Mouse (Mus musculus) liver, postnatal 0 days (tissue): Measurements from ENCODE around the gene Zfp281. TPM values are rescaled to one million over a fixed set of nuclear protein-coding genes. Genes with fewer than 3 reads are reported as not detected.

Source experiments
- ATAC-seq: fragments of 200-750 bp; cut with Nextera tagmentation; 2 replicates; pipeline ENCODE4 v1.8.0; 2017; ENCODE audit warnings: mild to moderate bottlenecking, moderate library complexity
- DNase-seq: peaks from one replicate; pipeline ENCODE4 v3.0.0-alpha.2; 2016
- H3K27ac ChIP-seq: fragments of 300-500 bp; sonication (generic); 2 replicates; pipeline ENCODE4 v1.5.1; 2014; ENCODE audit warnings: antibody characterized with exemption, moderate library complexity, mild to moderate bottlenecking, low read depth
- H3K27me3 ChIP-seq: fragments of 300-500 bp; sonication (generic); 2 replicates; pipeline ENCODE4 v1.6.1; 2014; ENCODE audit warnings: low read length, control low read depth, mixed read lengths; ENCODE audit not compliant: insufficient read depth
- H3K36me3 ChIP-seq: fragments of 300-500 bp; sonication (generic); replicated peaks from 2 replicates; pipeline ENCODE4 v1.6.1; 2014; ENCODE audit warnings: mild to moderate bottlenecking, control low read depth, low read length, moderate library complexity, mixed read lengths; ENCODE audit not compliant: insufficient read depth
- H3K4me1 ChIP-seq: fragments of 300-500 bp; sonication (generic); 2 replicates; pipeline ENCODE4 v1.6.1; 2014; ENCODE audit warnings: antibody characterized with exemption, mild to moderate bottlenecking, control low read depth; ENCODE audit not compliant: insufficient read depth
- H3K4me2 ChIP-seq: fragments of 300-500 bp; sonication (generic); 2 replicates; pipeline ENCODE4 v1.6.1; 2014; ENCODE audit warnings: low read depth, mild to moderate bottlenecking, low read length, moderate library complexity, mixed read lengths
- H3K4me3 ChIP-seq: fragments of 300-500 bp; sonication (generic); 2 replicates; pipeline ENCODE4 v1.5.1; 2014; ENCODE audit warnings: low read depth, low read length
- H3K9ac ChIP-seq: fragments of 300-500 bp; sonication (generic); replicated peaks from 2 replicates; pipeline ENCODE4 v1.6.1; 2014; ENCODE audit warnings: mild to moderate bottlenecking, moderate library complexity
- H3K9me3 ChIP-seq: fragments of 300-500 bp; sonication (generic); 2 replicates; pipeline ENCODE4 v1.6.1; 2016; ENCODE audit warnings: mild to moderate bottlenecking, control low read depth, low read length, mixed read lengths
- CTCF ChIP-seq: sonication (generic); IDR thresholded peaks from 2 replicates; pipeline ENCODE4 v1.5.1; 2016; ENCODE audit warnings: antibody characterized with exemption, low read depth
- EP300 ChIP-seq: IDR thresholded peaks from 2 replicates; pipeline ENCODE4 v1.6.1; 2016; ENCODE audit warnings: antibody characterized with exemption, low read depth, mild to moderate bottlenecking
- WGBS: fragments of 180-500 bp; shearing (Covaris S2); extraction: QIAGEN DNeasy Blood & Tissue Kit; methylation state at CpG from one replicate; pipeline ENCODE4 v1.1.7; 2014; ENCODE audit not compliant: insufficient replicate concordance; 5-methylcytosine and 5-hydroxymethylcytosine counted together
- polyA plus RNA-seq: library from polyadenylated mRNA; unstranded; fragments of >200 nt; fragmentation: Nextera tagmentation; extraction: Ambion mirVana; gene quantifications from 2 replicates; pipeline ENCODE4 v1.2.1, GENCODE M21; 2015

The Zfp281 gene
- polyA plus RNA-seq, 1 experiment from 2014 or later = 7.2 TPM

DNA sequence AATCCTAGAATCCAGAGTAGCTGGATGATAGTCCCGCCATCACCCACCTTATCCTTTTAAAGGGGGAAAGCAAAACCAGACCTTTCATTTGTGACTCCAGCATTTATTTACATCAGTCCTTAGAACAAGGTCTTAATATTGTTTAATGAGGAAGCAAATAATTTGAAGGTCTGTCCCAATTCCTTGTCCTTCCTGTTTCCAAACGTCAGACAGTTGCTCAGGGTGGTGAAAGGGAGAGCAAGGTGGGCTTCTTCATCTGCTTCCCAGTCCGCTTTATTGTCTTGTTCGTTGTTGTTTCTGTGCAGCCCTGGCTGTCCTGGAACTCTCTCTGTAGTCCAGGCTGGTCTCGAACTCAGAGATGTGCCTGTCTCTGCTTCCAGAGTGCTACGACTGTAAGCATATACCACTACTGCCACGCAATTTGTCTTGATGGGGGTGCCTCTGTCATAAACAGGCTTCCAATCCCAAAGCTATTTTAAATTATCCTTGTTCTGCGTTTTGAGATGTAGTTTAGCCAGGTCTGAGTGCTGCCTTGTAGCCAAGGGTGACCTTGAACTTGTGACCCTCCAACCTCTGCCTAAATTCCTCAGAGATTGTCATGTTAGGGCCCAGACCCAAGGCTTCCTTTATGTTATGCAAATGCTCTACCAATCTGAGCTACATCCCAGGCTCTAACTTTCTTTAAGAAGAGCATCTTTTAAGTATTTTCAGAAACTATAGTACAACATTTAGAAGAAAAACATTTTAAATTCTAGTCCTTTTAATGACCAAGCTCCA is 21.3 kb downstream of the Zfp281 start:
- Histone ChIP-seq H3K27me3 (no peaks in the 10 kb centered on the region), H3K4me1 (no peaks in the 10 kb centered on the region), H3K9me3 (no peaks in the 10 kb centered on the region), H3K36me3 (no peaks in the 10 kb centered on the region), H3K4me3 (no peak overlapping the region), H3K27ac (no peak overlapping the region), H3K4me2 (no peak overlapping the region), H3K9ac (no peak overlapping the region)
- WGBS = 75% methylated on average over 8 of the region's 8 CpGs
- ATAC-seq = no peak
- no peak for DNase-seq
- no peak for TF ChIP-seq CTCF
- no peak for TF ChIP-seq EP300

DNA sequence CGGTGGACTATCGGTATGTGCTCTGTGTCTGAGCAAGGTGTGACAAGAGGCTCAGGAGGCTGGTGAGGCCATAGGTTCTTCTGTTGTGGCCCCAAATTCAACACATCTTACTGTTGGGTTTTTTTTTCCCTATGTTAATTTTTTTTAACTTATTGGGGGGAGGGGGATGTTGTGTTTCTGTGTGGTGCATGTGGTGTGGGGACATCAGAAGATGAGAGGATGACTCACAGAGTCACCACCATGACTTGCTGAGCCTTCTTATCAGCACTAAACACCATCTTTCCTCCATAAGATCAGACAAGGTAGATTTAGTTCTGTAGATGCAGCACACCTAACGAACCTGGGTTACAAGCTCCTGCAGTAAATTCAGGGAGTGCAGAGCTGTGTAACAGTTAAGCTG is 27.4 kb downstream of the Zfp281 start:
- Histone ChIP-seq H3K9ac (no peak overlapping the region), H3K4me2 (no peak overlapping the region), H3K36me3 (no peaks in the 10 kb centered on the region), H3K9me3 (no peaks in the 10 kb centered on the region), H3K27me3 (no peaks in the 10 kb centered on the region), H3K4me1 (no peaks in the 10 kb centered on the region), H3K4me3 (no peak overlapping the region), H3K27ac (no peak overlapping the region)
- 82% methylated on average over 3 of the region's 3 CpGs for WGBS
- no peak for DNase-seq
- TF ChIP-seq EP300 = no peak
- no peak for TF ChIP-seq CTCF
- no peak for ATAC-seq

DNA sequence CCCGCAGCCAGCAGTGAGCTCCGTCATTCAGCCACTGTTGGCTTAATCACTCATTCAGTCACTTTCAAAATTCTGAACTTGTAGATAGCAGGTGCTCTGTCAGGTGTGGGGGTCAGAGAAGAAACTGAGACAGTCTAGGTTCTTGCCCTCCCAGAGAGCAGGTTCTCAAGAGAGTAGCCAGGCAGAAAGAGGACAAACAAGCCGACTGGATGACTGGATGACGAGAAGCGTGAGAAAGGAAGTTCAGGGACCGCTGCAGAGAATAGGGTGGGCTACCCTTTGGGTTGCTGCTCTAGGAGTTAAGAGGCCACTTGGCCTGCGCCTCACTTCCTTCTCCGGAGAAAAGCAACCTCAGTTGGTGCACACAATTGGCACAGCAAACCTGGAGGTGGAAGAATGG is 28.8 kb downstream of the Zfp281 start:
- Histone ChIP-seq H3K36me3 (no peaks in the 10 kb centered on the region), H3K27ac (no peak overlapping the region), H3K9ac (no peak overlapping the region), H3K27me3 (no peaks in the 10 kb centered on the region), H3K9me3 (no peaks in the 10 kb centered on the region), H3K4me3 (no peak overlapping the region), H3K4me1 (no peaks in the 10 kb centered on the region), H3K4me2 (no peak overlapping the region)
- DNase-seq (no peak), ATAC-seq (no peak)
- WGBS = 50% methylated on average over 8 of the region's 8 CpGs
- TF ChIP-seq EP300 (no peak), CTCF (no peak)

DNA sequence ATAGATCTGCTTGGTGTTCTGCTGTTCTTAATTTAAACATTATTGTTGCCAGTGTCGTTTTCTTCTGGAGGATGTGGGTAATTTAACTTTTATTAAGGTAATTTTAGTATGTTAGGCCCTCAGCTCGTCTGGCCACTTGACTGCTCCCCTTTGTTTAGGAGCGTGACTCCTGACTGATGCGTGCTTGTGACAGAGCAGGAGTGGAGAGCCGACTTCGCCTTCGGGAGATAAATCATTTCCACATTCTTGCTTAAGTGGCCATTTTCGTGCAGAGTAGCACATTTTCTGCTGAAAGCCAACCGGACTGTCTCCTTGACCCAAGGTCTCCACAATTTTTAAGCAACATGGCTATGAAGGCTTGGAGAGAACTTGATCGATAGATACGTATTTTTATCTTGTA is 29.7 kb downstream of the Zfp281 start:
- Histone ChIP-seq H3K4me1 (no peaks in the 10 kb centered on the region), H3K27me3 (no peaks in the 10 kb centered on the region), H3K4me3 (no peak overlapping the region), H3K36me3 (no peaks in the 10 kb centered on the region), H3K4me2 (no peak overlapping the region), H3K27ac (no peak overlapping the region), H3K9me3 (no peaks in the 10 kb centered on the region), H3K9ac (no peak overlapping the region)
- 72% methylated on average over 11 of the region's 11 CpGs for WGBS
- TF ChIP-seq EP300 (no peak), CTCF (no peak)
- ATAC-seq = no peak
- no peak for DNase-seq

DNA sequence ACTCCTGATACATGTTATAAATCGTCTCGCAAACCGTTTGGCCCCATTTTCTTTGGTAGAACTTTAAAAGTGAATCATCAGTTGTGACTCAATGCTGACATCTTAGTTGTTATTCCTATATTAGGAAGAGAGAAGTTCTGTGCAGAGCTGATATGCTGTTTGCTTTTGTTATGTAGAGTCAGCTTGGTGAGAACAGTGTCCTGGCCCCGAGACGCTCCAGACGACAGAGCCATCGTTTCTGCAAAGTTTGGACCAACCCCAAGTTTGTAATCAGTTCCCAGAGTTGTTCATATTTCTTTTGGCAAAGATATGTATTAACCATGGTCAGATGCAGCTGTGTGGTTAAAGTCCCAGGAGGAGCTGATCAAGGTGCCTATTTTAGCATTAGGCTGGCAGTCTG is 31.9 kb downstream of the Zfp281 start:
- Histone ChIP-seq H3K4me3 (no peak overlapping the region), H3K4me2 (no peak overlapping the region), H3K9me3 (no peaks in the 10 kb centered on the region), H3K27ac (no peak overlapping the region), H3K36me3 (no peaks in the 10 kb centered on the region), H3K4me1 (peaks cover 12% of the 10 kb centered on the region), H3K9ac (no peak overlapping the region), H3K27me3 (no peaks in the 10 kb centered on the region)
- ATAC-seq (no peak), DNase-seq (no peak)
- 66% methylated on average over 7 of the region's 7 CpGs for WGBS
- TF ChIP-seq CTCF (no peak), EP300 (no peak)

DNA sequence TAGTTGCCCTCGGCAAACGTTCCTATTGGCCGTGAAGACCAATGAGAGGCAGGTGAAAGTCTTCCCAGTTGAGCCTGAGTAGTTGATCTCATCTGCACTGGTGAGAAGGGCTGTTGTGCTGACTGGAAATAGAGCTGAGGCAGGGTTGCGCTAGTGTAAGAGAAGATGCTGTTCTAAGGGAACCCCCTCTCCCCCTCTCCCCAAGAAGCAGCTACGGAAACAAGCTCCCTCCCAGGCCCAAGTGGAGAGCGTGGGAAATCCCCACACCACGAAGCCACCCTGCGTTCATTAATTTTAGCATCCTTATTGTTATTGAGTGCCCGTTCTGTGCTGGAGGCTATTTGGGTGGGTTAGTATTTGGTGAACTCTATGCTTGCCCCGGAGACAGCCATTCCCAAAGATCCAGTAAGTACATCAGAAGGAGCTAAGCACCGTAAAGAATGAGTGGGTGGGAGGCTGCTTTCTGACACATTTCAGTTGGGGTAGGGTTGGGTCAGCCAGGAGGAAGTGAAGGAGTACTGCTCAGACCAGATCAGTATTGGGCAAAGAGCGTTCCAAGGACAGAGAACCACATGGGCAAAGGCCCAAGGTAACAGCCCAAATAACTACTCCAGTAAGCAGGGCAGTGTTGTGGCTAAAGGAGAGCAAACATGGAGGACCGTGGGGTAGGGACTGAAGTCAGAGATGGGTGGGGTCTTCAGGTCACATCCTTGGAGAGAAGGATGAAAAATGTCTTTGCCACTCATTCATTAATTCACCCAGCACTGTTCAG is 33.9 kb downstream of the Zfp281 start:
- H3K4me1 ChIP-seq = peaks cover 12% of the 10 kb centered on the region
- no peak overlapping the region for H3K27ac ChIP-seq
- H3K9me3 ChIP-seq = no peaks in the 10 kb centered on the region
- H3K36me3 ChIP-seq = no peaks in the 10 kb centered on the region
- DNase-seq (no peak), ATAC-seq (no peak)
- no peak overlapping the region for H3K4me2 ChIP-seq
- TF ChIP-seq CTCF = no peak
- H3K9ac ChIP-seq = no peak overlapping the region
- no peaks in the 10 kb centered on the region for H3K27me3 ChIP-seq
- 75% methylated on average over 13 of the region's 13 CpGs for WGBS
- H3K4me3 ChIP-seq = no peak overlapping the region
